Mouse (Mus musculus) urinary bladder, adult 2 months (tissue): ENCODE data around the gene Dst. TPM values are rescaled to one million over a fixed set of nuclear protein-coding genes. Genes with fewer than 3 reads are reported as not detected.

Experiments used
- DNase-seq: peaks from one replicate; pipeline ENCODE4 v3.0.0; 2022; ENCODE audit warnings: low spot score
- polyA plus RNA-seq: library from polyadenylated mRNA; depleted of rRNA; stranded (reverse); fragments of >200 nt; gene quantifications from 2 replicates; pipeline ENCODE4 v1.2.3, GENCODE M21; 2012

Dst gene
- polyA plus RNA-seq, 1 experiment = 77.4 TPM

GRCm38 (mm10) chr1:33931791-33932190 lies 23.8 kb downstream of the Dst start:
- DNase-seq = no peak

GRCm38 (mm10) chr1:33932196-33932595 lies 24.2 kb downstream of the Dst start:
- DNase-seq = no peak

- no peak for DNase-seq
These were observed 24.9 kb downstream of the Dst start for GRCm38 (mm10) chr1:33932845-33933499.

GRCm38 (mm10) chr1:33935946-33936345 lies 27.9 kb downstream of the Dst start:
- DNase-seq = no peak

- no peak for DNase-seq
These were observed 31.8 kb downstream of the Dst start for GRCm38 (mm10) chr1:33939828-33940227.

- no peak for DNase-seq
These were observed 32.4 kb downstream of the Dst start for GRCm38 (mm10) chr1:33940364-33940928.

GRCm38 (mm10) chr1:33942638-33943037 lies 34.6 kb downstream of the Dst start:
- DNase-seq = no peak

GRCm38 (mm10) chr1:33943943-33944342 lies 35.9 kb downstream of the Dst start:
- no peak for DNase-seq

GRCm38 (mm10) chr1:33944977-33945750 lies 37.1 kb downstream of the Dst start:
- no peak for DNase-seq

- DNase-seq = no peak
These were observed 37.7 kb downstream of the Dst start for GRCm38 (mm10) chr1:33945756-33946155.

GRCm38 (mm10) chr1:33946601-33947395 lies 38.8 kb downstream of the Dst start:
- DNase-seq = no peak

- no peak for DNase-seq
These were observed 39.8 kb downstream of the Dst start for GRCm38 (mm10) chr1:33947838-33948237.

- DNase-seq = no peak
These were observed 40.5 kb downstream of the Dst start for GRCm38 (mm10) chr1:33948511-33948910.

- no peak for DNase-seq
These were observed 47.6 kb downstream of the Dst start for GRCm38 (mm10) chr1:33955626-33956025.

- DNase-seq = no peak
These were observed 52.4 kb downstream of the Dst start for GRCm38 (mm10) chr1:33960439-33960838.

- DNase-seq = no peak
These were observed 56.6 kb downstream of the Dst start for GRCm38 (mm10) chr1:33964643-33965042.

GRCm38 (mm10) chr1:33965824-33966223 lies 57.8 kb downstream of the Dst start:
- DNase-seq = no peak

- no peak for DNase-seq
These were observed 58.3 kb downstream of the Dst start for GRCm38 (mm10) chr1:33966328-33966727.

GRCm38 (mm10) chr1:33967206-33967605 lies 59.2 kb downstream of the Dst start:
- no peak for DNase-seq

- no peak for DNase-seq
These were observed 61.9 kb downstream of the Dst start for GRCm38 (mm10) chr1:33969910-33970309.

GRCm38 (mm10) chr1:33974401-33974800 lies 66.4 kb downstream of the Dst start:
- no peak for DNase-seq

GRCm38 (mm10) chr1:33975333-33975732 lies 67.3 kb downstream of the Dst start:
- DNase-seq = no peak
